Mouse (Mus musculus): ENCODE results near the gene Fat2. TPM values are rescaled to one million over a fixed set of nuclear protein-coding genes. Genes with fewer than 3 reads are reported as not detected.

Gene Fat2
- polyA plus RNA-seq, 1 experiment = not detected

GRCm38 (mm10) chr11:55268580-55268979, 67.8 kb downstream of the Fat2 start:
- Histone ChIP-seq H3K27ac (ENCODE audit: insufficient read depth, low read depth, low read length) (no peak overlapping the region), H3K4me1 (ENCODE audit: control insufficient read depth, insufficient read depth, insufficient read length, low read length) (no peaks in the 10 kb centered on the region), H3K4me3 (ENCODE audit: low read depth, low read length) (no peak overlapping the region), H3K36me3 (ENCODE audit: control insufficient read depth, insufficient read depth, low read length) (no peaks in the 10 kb centered on the region), H3K27me3 (ENCODE audit: control insufficient read depth, insufficient read depth, low read length) (no peaks in the 10 kb centered on the region)
- TF ChIP-seq POLR2A (IDR thresholded peaks at IDR 0.05; ENCODE audit: low read depth, low read length) = no peak
- TF ChIP-seq CTCF (IDR thresholded peaks at IDR 0.05; ENCODE audit: extremely low read depth, insufficient read length, insufficient replicate concordance, low read depth, low read length) = no peak
- 89% methylated on average over 6 of the region's 6 CpGs for WGBS

DNA sequence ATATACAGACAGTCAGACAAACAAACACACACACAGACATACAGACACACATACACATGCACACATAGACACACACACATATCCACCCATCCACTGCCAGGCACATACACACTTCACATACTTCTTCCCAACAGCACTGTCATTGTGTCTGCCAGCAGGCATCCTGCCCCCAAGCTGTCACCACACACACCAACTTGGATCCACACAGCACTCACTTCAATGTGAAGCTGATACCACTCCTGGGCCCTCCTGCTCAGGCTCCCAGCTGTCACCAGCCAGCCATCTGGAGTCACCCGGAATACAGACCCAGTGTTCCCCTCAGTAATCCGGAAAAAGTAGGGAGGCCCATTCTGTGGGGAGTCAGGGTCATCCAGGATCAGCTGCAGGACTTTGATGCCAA, 70.7 kb downstream of the Fat2 start:
- TF ChIP-seq CTCF (IDR thresholded peaks at IDR 0.05; ENCODE audit: extremely low read depth, insufficient read length, insufficient replicate concordance, low read depth, low read length) = no peak
- TF ChIP-seq POLR2A (IDR thresholded peaks at IDR 0.05; ENCODE audit: low read depth, low read length) = no peak
- no peak overlapping the region for H3K4me3 ChIP-seq (ENCODE audit: low read depth, low read length)
- 58% methylated on average over 2 of the region's 2 CpGs for WGBS
- no peak overlapping the region for H3K27ac ChIP-seq (ENCODE audit: insufficient read depth, low read depth, low read length)
- H3K36me3 ChIP-seq (ENCODE audit: control insufficient read depth, insufficient read depth, low read length) = no peaks in the 10 kb centered on the region
- H3K27me3 ChIP-seq (ENCODE audit: control insufficient read depth, insufficient read depth, low read length) = no peaks in the 10 kb centered on the region
- no peaks in the 10 kb centered on the region for H3K4me1 ChIP-seq (ENCODE audit: control insufficient read depth, insufficient read depth, insufficient read length, low read length)

GRCm38 (mm10) chr11:55264318-55264717, 72.0 kb downstream of the Fat2 start:
- no peak for TF ChIP-seq CTCF (IDR thresholded peaks at IDR 0.05; ENCODE audit: extremely low read depth, insufficient read length, insufficient replicate concordance, low read depth, low read length)
- TF ChIP-seq POLR2A (IDR thresholded peaks at IDR 0.05; ENCODE audit: low read depth, low read length) = no peak
- H3K4me1 ChIP-seq (ENCODE audit: control insufficient read depth, insufficient read depth, insufficient read length, low read length) = no peaks in the 10 kb centered on the region
- WGBS = 44% methylated on average over 2 of the region's 2 CpGs

DNA sequence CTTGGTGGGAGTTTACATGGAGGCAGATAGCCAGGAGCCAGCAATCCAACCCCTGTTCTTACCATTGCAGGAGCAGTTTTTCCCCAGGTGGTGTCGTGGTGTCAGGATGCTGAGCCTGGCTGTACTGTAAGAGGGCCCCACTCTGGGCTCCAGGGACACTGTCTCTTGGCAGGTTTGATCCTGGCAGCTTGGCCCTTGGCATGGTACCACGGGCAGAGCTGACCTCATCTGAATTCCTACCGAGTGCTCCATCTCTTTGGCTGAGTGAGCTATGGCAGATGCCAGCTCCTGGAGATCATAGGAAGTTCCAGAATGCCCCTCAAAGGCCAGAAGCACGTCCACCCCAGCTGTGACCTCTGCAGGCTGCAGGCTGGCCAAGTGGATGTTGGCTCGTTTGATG, 74.4 kb downstream of the Fat2 start:
- TF ChIP-seq CTCF (IDR thresholded peaks at IDR 0.05; ENCODE audit: extremely low read depth, insufficient read length, insufficient replicate concordance, low read depth, low read length) (no peak), POLR2A (IDR thresholded peaks at IDR 0.05; ENCODE audit: low read depth, low read length) (no peak)
- no peak overlapping the region for H3K27ac ChIP-seq (ENCODE audit: insufficient read depth, low read depth, low read length)
- H3K36me3 ChIP-seq (ENCODE audit: control insufficient read depth, insufficient read depth, low read length) = no peaks in the 10 kb centered on the region
- H3K4me1 ChIP-seq (ENCODE audit: control insufficient read depth, insufficient read depth, insufficient read length, low read length) = no peaks in the 10 kb centered on the region
- no peak overlapping the region for H3K4me3 ChIP-seq (ENCODE audit: low read depth, low read length)
- 62% methylated on average over 5 of the region's 5 CpGs for WGBS
- H3K27me3 ChIP-seq (ENCODE audit: control insufficient read depth, insufficient read depth, low read length) = no peaks in the 10 kb centered on the region

More at GRCm38 (mm10) chr11:55264318-55264717, 72.0 kb downstream of the Fat2 start:
- no peak overlapping the region for H3K27ac ChIP-seq (ENCODE audit: insufficient read depth, low read depth, low read length)
- H3K27me3 ChIP-seq (ENCODE audit: control insufficient read depth, insufficient read depth, low read length) = no peaks in the 10 kb centered on the region
- H3K4me3 ChIP-seq (ENCODE audit: low read depth, low read length) = no peak overlapping the region
- no peaks in the 10 kb centered on the region for H3K36me3 ChIP-seq (ENCODE audit: control insufficient read depth, insufficient read depth, low read length)

- Histone ChIP-seq H3K36me3 (ENCODE audit: control insufficient read depth, insufficient read depth, low read length) (no peaks in the 10 kb centered on the region), H3K27me3 (ENCODE audit: control insufficient read depth, insufficient read depth, low read length) (no peaks in the 10 kb centered on the region), H3K4me1 (ENCODE audit: control insufficient read depth, insufficient read depth, insufficient read length, low read length) (no peaks in the 10 kb centered on the region), H3K4me3 (ENCODE audit: low read depth, low read length) (no peak overlapping the region), H3K27ac (ENCODE audit: insufficient read depth, low read depth, low read length) (no peak overlapping the region)
- 85% methylated on average over 4 of the region's 4 CpGs for whole genome bisulfite sequencing
- TF ChIP-seq POLR2A (IDR thresholded peaks at IDR 0.05; ENCODE audit: low read depth, low read length) (no peak), CTCF (IDR thresholded peaks at IDR 0.05; ENCODE audit: extremely low read depth, insufficient read length, insufficient replicate concordance, low read depth, low read length) (no peak)
These were observed 75.3 kb downstream of the Fat2 start for GRCm38 (mm10) chr11:55261105-55261504.

DNA sequence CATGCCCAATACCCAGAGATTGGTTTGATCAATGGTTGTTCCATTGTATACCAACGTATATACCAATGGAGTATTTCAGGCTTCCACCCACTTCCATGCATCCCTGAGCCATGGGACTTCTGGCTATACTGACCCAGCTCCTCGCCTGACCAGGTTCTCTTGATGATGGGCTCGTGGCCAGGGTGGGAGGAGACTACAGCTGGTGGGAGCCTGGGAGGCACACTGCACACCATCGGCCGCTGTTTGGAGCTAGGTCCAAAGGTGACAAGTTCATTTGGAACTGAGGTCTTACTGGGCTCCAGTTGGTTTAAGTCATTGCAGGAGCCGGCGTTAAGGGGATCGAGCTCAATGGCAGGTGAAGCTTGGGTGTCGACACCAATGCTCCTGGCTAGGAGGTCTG, 83.0 kb downstream of the Fat2 start:
- Histone ChIP-seq H3K27ac (ENCODE audit: insufficient read depth, low read depth, low read length) (no peak overlapping the region), H3K36me3 (ENCODE audit: control insufficient read depth, insufficient read depth, low read length) (no peaks in the 10 kb centered on the region), H3K4me1 (ENCODE audit: control insufficient read depth, insufficient read depth, insufficient read length, low read length) (no peaks in the 10 kb centered on the region), H3K4me3 (ENCODE audit: low read depth, low read length) (no peak overlapping the region), H3K27me3 (ENCODE audit: control insufficient read depth, insufficient read depth, low read length) (no peaks in the 10 kb centered on the region)
- WGBS = 71% methylated on average over 9 of the region's 9 CpGs
- no peak for TF ChIP-seq CTCF (IDR thresholded peaks at IDR 0.05; ENCODE audit: extremely low read depth, insufficient read length, insufficient replicate concordance, low read depth, low read length)
- no peak for TF ChIP-seq POLR2A (IDR thresholded peaks at IDR 0.05; ENCODE audit: low read depth, low read length)

DNA sequence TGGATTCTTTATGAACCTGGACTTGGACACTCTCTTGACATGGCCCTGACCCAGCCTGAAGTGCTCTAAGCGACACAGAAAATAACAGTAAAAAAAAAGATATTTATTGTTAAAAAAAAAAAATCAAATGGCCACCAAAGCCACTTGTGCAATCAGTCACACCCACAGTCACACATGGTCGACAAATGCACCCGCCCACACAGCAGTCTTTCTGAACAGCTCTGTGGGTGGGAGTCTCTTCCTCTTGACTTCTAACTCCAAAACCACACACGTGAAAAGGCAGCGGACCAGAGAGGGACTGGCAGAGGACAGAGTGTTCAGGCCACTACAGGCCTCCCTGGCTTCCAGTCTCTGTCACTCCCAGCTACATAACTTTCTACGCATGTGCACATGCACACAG, 85.8 kb downstream of the Fat2 start:
- WGBS = 60% methylated on average over 6 of the region's 6 CpGs
- TF ChIP-seq POLR2A (IDR thresholded peaks at IDR 0.05; ENCODE audit: low read depth, low read length) = no peak
- Histone ChIP-seq H3K27me3 (ENCODE audit: control insufficient read depth, insufficient read depth, low read length) (no peaks in the 10 kb centered on the region), H3K36me3 (ENCODE audit: control insufficient read depth, insufficient read depth, low read length) (no peaks in the 10 kb centered on the region), H3K4me3 (ENCODE audit: low read depth, low read length) (no peak overlapping the region), H3K4me1 (ENCODE audit: control insufficient read depth, insufficient read depth, insufficient read length, low read length) (no peaks in the 10 kb centered on the region), H3K27ac (ENCODE audit: insufficient read depth, low read depth, low read length) (no peak overlapping the region)

DNA sequence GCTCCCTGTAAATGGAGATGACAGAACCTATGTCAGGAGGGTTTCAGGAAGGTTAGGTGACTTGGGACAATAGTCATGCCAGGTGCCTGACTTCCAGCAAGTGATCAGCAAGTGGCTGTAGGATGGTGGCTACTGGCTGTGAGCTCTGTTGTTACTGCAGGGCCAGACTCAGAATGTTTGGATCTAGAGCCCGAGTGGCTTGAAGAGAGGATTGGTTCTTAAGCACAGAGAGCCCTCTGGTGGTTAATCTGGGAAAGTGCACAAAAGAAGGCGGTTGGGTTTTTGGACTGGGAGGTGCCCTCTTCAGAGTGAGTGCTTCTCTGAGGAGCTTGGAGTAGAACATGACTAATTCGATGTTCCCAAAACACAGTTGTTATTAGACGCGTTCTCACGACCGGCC, 95.8 kb downstream of the Fat2 start:
- no peaks in the 10 kb centered on the region for H3K4me1 ChIP-seq (ENCODE audit: control insufficient read depth, insufficient read depth, insufficient read length, low read length)
- H3K36me3 ChIP-seq (ENCODE audit: control insufficient read depth, insufficient read depth, low read length) = 0 out of 2 replicates have a peak, but pooled peaks cover 1% of the 10 kb centered on the region
- H3K4me3 ChIP-seq (ENCODE audit: low read depth, low read length) = no peak overlapping the region
- TF ChIP-seq POLR2A (IDR thresholded peaks at IDR 0.05; ENCODE audit: low read depth, low read length) (no peak), CTCF (IDR thresholded peaks at IDR 0.05; ENCODE audit: extremely low read depth, insufficient read length, insufficient replicate concordance, low read depth, low read length) (peak; percentile 62; the same call in 1 of the 2 replicates)
- no peak overlapping the region for H3K27ac ChIP-seq (ENCODE audit: insufficient read depth, low read depth, low read length)
- H3K27me3 ChIP-seq (ENCODE audit: control insufficient read depth, insufficient read depth, low read length) = no peaks in the 10 kb centered on the region
- WGBS = 48% methylated on average over 7 of the region's 7 CpGs

Measured in small intestine, adult 2 months (tissue).